Mouse (Mus musculus) midbrain, embryonic 11.5 days (tissue): ENCODE results near the gene Dapk3. TPM values are rescaled to one million over a fixed set of nuclear protein-coding genes. Genes with fewer than 3 reads are reported as not detected.

ENCODE experiments used
- ATAC-seq: fragments of 200-750 bp; cut with Nextera tagmentation; 2 replicates; pipeline ENCODE4 v1.8.0; 2017; ENCODE audit warnings: moderate TSS enrichment, moderate library complexity; ENCODE audit not compliant: low FRiP score
- DNase-seq: peaks from one replicate; pipeline ENCODE4 v3.0.0; 2015; ENCODE audit warnings: low spot score; ENCODE audit errors: missing footprints
- H3K27ac ChIP-seq: fragments of 300-500 bp; sonication (generic); 2 replicates; pipeline ENCODE4 v1.5.1; 2014; ENCODE audit warnings: low read depth, low read length
- H3K27me3 ChIP-seq: fragments of 300-500 bp; sonication (generic); 2 replicates; pipeline ENCODE4 v1.6.1; 2014; ENCODE audit warnings: mild to moderate bottlenecking, low read length, moderate library complexity, mixed read lengths; ENCODE audit not compliant: control insufficient read depth, insufficient read depth
- H3K36me3 ChIP-seq: fragments of 300-500 bp; sonication (generic); 2 replicates; pipeline ENCODE4 v1.6.1; 2014; ENCODE audit warnings: mild to moderate bottlenecking, low read length, moderate library complexity, mixed read lengths; ENCODE audit not compliant: control insufficient read depth, insufficient read depth
- H3K4me1 ChIP-seq: fragments of 300-500 bp; sonication (generic); 2 replicates; pipeline ENCODE4 v1.6.1; 2014; ENCODE audit warnings: low read length; ENCODE audit not compliant: control insufficient read depth, insufficient read depth
- H3K4me2 ChIP-seq: fragments of 300-500 bp; sonication (generic); 2 replicates; pipeline ENCODE4 v1.6.1; 2014; ENCODE audit warnings: mild to moderate bottlenecking, moderate library complexity
- H3K4me3 ChIP-seq: fragments of 300-500 bp; sonication (generic); 2 replicates; pipeline ENCODE4 v1.5.1; 2014; ENCODE audit warnings: low read depth, low read length
- H3K9ac ChIP-seq: fragments of 300-500 bp; sonication (generic); 2 replicates; pipeline ENCODE4 v1.6.1; 2014; ENCODE audit warnings: low read length
- H3K9me3 ChIP-seq: fragments of 300-500 bp; sonication (generic); 2 replicates; pipeline ENCODE4 v1.6.1; 2016; ENCODE audit warnings: low read length; ENCODE audit not compliant: control insufficient read depth
- WGBS: fragments of 180-500 bp; shearing (Covaris S2); extraction: QIAGEN DNeasy Blood & Tissue Kit; methylation state at CpG from one replicate; pipeline ENCODE4 v1.1.7; 2014; 5-methylcytosine and 5-hydroxymethylcytosine counted together
- polyA plus RNA-seq: library from polyadenylated mRNA; unstranded; fragments of >200 nt; fragmentation: Nextera tagmentation; extraction: Ambion mirVana; gene quantifications from 2 replicates; pipeline ENCODE4 v1.2.1, GENCODE M21; 2014

Dapk3 gene
- polyA plus RNA-seq, 1 experiment from 2014 or later: 50.6 TPM

DNA sequence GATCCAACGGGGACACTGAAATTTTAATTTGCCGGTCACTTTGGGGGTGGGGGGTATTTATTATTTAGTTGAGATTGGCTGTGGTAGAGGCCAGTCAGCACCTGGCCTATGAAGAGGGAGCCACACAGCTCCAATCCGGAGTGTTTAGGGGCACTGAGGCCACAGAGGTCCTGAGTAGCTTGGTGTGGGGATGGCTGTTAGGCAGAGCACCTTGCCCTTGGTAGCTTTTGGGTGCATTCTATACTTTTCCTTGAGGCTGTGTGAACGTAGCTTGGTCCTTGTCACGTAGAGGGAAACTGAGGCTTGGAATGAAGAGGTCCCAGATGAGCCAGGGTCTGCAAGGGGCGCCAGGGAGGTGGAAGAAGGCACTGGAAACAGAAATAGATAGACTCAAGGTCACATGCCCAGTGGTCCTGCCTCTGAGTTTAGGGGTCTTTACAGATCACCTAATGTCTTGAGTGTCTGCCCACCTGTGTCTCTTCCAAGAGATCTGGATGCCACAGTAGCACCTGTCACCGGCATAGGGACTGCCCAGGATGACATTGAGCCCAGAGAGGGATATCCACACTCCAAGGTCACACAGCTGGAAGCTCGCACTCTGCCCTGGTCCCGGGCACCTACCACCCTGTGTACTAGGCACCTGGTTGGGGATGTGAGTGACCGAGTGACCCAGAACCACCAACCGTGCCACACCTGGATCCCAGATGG lies 43.8 kb upstream of the Dapk3 start:
- 0 out of 2 replicates have a peak overlapping the region, but pooled peaks have one; percentile 3 for H3K27ac ChIP-seq
- H3K36me3 ChIP-seq: peaks cover 6% of the 10 kb centered on the region
- no peaks in the 10 kb centered on the region for H3K9me3 ChIP-seq
- H3K4me3 ChIP-seq: peak overlapping the region; percentile 78
- peak overlapping the region; percentile 89 for H3K9ac ChIP-seq
- ATAC-seq: no peak
- peaks cover 21% of the 10 kb centered on the region for H3K27me3 ChIP-seq
- no peak for DNase-seq
- 59% methylated on average over 11 of the region's 11 CpGs for WGBS
- H3K4me2 ChIP-seq: peak overlapping the region; percentile 79
- H3K4me1 ChIP-seq: peaks cover 42% of the 10 kb centered on the region

DNA sequence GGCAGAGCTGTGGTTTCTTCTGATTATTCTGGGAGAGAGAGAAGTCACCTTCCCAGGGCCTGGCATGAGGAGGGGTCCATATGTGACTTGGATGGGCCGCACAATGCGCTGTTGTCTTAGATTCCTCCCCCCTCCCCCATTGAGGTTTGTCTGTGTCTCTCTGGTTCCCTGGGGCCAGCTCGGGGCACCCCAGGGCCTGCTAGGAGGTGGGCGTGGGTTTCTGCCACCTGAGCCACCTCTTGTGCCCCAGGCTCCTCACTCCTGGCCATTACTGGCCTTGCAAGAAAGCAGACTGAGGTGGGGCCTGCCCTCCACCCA lies 43.3 kb upstream of the Dapk3 start:
- H3K36me3 ChIP-seq: peaks cover 11% of the 10 kb centered on the region
- ATAC-seq (no peak), DNase-seq (no peak)
- peak overlapping the region; percentile 78; the same call in 1 of the 2 replicates for H3K4me3 ChIP-seq
- no peak overlapping the region for H3K27ac ChIP-seq
- peak overlapping the region; percentile 25; the same call in 1 of the 2 replicates for H3K9ac ChIP-seq
- H3K4me2 ChIP-seq: peak overlapping the region; percentile 79
- peaks cover 42% of the 10 kb centered on the region for H3K4me1 ChIP-seq
- peaks cover 16% of the 10 kb centered on the region for H3K27me3 ChIP-seq
- no peaks in the 10 kb centered on the region for H3K9me3 ChIP-seq
- 69% methylated on average over 4 of the region's 4 CpGs for WGBS

DNA sequence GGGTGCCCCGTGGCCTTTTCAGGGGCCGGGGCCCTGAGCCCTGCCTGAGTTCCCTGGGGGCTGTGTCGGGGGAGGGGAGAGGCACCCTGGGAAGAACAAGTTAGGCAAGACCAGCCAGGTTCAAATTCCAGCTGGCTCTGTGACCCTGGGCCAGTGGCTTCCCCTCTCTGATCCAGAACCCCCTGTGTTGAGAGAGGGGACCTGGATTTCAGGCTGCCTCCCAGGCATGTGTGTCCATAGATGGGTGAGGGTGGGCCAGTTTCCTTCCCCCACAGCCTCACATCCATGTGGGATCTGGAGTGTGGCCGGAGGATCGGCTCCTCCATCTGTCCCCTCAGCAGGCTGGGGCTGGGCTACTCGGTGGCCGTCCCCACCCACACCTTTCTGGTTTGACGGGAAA lies 42.8 kb upstream of the Dapk3 start:
- H3K9ac ChIP-seq: peak overlapping the region; percentile 25; the same call in 1 of the 2 replicates
- ATAC-seq (no peak), DNase-seq (no peak)
- H3K27ac ChIP-seq: no peak overlapping the region
- H3K36me3 ChIP-seq: peaks cover 16% of the 10 kb centered on the region
- no peak overlapping the region for H3K4me3 ChIP-seq
- H3K4me1 ChIP-seq: peaks cover 42% of the 10 kb centered on the region
- WGBS: 61% methylated on average over 8 of the region's 8 CpGs
- no peak overlapping the region; the same call in 1 of the 2 replicates for H3K4me2 ChIP-seq
- peaks cover 11% of the 10 kb centered on the region for H3K27me3 ChIP-seq
- no peaks in the 10 kb centered on the region for H3K9me3 ChIP-seq

DNA sequence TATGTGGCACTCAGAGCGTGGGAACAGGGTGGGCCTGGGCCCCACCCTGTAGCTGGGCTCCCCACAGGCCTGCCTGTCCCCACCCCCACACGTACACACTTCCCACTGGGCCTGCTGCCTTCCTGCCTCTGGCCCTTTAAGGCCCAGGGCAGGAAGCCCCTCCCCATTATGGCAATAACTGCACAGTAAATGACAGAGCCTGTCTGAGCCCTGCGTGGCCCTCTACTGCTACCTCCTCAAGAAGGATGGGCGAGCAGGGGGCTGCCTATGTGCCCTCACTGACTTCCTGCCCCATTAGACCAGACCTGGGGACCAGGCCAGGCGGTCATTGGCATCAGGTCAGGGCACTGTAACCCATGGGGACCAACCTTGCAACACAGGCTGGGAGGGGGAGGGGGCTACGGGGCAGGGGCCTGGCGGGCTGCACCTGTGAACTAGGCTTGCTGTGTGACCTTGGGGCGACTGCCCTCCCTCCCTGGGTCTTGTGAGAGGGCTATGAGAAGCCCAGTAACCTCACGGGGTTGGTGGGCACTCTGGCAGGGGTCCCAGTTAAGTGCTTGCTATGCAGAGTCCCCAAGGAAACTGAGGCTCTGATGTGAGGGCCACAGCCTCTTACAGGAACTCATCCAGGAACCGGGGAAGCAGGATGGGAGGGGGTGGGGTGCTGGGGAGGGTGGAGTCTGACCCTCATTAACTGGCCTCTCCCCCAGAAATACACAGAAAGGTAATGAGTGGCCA lies 41.9 kb upstream of the Dapk3 start:
- no peak overlapping the region for H3K4me2 ChIP-seq
- H3K36me3 ChIP-seq: peaks cover 21% of the 10 kb centered on the region
- peak overlapping the region; percentile 24 for H3K9ac ChIP-seq
- H3K27me3 ChIP-seq: peaks cover 2% of the 10 kb centered on the region
- 73% methylated on average over 10 of the region's 10 CpGs for WGBS
- no peaks in the 10 kb centered on the region for H3K9me3 ChIP-seq
- H3K27ac ChIP-seq: no peak overlapping the region
- peaks cover 34% of the 10 kb centered on the region for H3K4me1 ChIP-seq
- ATAC-seq (no peak), DNase-seq (no peak)
- H3K4me3 ChIP-seq: no peak overlapping the region

DNA sequence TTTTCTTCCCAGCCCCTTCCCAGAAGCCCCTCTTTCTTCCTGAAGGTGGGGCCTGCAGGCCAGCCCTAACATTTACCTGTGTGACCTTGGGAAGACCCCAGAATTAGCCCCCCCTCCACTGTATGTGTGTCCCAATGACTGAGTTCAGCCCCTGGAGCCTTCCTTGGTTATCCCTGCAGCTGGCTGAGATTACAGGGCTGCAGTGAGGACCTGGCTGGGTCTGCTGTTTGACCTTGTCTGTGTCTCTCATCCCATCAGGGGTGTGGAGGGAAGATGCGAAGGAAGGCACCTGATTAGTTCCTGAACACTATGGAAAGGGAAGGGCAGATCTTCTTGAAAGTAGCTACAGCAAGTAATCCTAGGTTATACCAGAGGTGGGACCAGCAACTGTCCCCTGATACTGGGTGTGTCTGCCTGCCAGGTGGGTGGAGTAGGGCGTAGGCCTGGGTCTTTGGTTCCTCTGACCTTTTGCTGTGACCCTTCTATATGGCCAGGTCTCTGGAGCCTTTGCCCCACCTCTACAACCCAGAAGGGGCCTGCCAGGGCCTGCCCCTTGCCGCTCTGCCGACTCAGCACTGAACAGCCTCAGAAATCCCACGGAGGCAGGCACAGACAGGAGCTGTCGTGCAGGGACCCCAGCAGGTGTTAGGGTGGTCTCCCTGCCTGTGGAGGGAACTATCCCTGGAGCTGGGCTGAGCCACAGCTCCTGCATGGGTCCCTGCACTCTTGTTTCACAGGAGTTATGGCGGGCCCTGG lies 41.2 kb upstream of the Dapk3 start:
- H3K4me3 ChIP-seq: no peak overlapping the region
- 87% methylated on average over 7 of the region's 7 CpGs for WGBS
- H3K4me1 ChIP-seq: peaks cover 32% of the 10 kb centered on the region
- no peak overlapping the region for H3K27ac ChIP-seq
- no peak overlapping the region for H3K4me2 ChIP-seq
- ATAC-seq (no peak), DNase-seq (no peak)
- H3K9ac ChIP-seq: no peak overlapping the region
- peaks cover 24% of the 10 kb centered on the region for H3K36me3 ChIP-seq
- H3K9me3 ChIP-seq: no peaks in the 10 kb centered on the region
- no peaks in the 10 kb centered on the region for H3K27me3 ChIP-seq

DNA sequence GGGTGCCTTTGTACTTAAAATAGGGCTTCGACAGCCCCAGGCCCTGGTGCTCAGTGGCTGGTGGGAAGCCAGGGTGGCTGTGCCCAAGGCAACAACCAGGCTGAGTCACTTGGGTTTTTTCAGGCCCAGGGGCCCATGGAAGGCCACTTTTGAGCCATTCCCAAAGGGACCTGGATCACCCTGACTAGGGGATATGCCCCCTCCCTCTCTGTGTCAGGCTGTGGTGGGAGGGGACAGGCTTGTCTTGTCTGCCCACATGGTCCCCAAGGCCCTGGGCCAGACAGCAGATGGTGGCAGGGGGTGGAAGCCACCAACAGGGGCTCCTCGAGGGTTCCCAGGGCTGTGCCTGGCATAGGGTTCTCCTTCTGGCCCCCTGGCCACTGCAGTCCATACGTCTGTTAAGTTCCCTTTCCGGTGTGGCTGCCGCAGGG lies 40.2 kb upstream of the Dapk3 start:
- WGBS: 82% methylated on average over 5 of the region's 5 CpGs
- H3K27me3 ChIP-seq: no peaks in the 10 kb centered on the region
- no peak overlapping the region; the same call in 1 of the 2 replicates for H3K9ac ChIP-seq
- no peak for DNase-seq
- peaks cover 32% of the 10 kb centered on the region for H3K4me1 ChIP-seq
- no peak overlapping the region for H3K4me3 ChIP-seq
- no peak for ATAC-seq
- H3K4me2 ChIP-seq: no peak overlapping the region
- H3K9me3 ChIP-seq: no peaks in the 10 kb centered on the region
- no peak overlapping the region for H3K27ac ChIP-seq
- peaks cover 26% of the 10 kb centered on the region for H3K36me3 ChIP-seq

DNA sequence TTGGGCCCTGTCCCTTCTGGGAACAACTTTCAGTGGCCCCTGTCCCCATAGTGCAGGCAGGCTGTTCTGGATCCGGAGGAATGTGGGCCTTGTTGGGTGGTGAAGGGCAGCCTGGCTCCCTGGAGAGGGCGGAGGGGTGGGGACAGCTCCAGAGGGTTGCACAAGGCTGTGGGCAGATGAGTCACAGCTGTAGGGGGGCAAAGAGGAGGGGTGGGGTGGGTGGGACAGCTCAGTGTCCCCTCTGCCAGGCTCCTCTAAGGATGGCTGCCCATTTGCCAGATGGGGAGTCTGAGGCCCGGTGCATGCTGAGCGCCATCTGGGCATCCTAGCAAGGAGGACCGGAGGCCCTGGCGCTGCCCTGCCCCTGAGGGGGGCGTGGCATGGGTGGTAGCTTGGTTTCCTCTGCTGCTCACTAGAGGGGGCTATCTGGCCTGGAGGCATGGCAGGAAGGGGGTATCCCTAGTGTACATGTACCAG lies 39.6 kb upstream of the Dapk3 start:
- Histone ChIP-seq H3K9me3 (no peaks in the 10 kb centered on the region), H3K36me3 (peaks cover 32% of the 10 kb centered on the region), H3K27ac (no peak overlapping the region), H3K4me1 (peaks cover 31% of the 10 kb centered on the region), H3K27me3 (no peaks in the 10 kb centered on the region), H3K9ac (no peak overlapping the region), H3K4me2 (no peak overlapping the region), H3K4me3 (no peak overlapping the region)
- WGBS: 94% methylated on average over 7 of the region's 7 CpGs
- no peak for ATAC-seq
- no peak for DNase-seq

DNA sequence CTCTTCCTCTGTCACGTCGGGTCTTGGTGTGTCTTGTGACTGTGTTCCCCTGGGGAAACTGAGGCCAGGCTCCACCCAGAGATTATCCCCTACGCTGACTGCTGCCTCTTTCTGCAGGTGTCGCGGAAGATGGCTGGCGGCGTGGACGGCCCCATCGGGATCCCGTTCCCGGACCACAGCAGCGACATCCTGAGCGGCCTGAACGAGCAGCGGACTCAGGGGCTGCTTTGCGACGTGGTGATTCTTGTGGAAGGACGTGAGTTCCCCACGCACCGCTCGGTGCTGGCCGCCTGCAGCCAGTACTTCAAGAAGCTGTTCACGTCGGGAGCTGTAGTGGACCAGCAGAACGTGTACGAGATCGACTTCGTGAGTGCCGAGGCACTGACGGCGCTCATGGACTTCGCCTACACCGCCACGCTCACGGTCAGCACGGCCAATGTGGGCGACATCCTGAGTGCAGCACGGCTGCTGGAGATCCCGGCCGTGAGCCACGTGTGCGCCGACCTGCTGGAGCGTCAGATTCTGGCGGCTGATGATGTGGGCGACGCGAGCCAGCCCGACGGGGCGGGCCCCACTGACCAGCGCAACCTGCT lies 38.9 kb upstream of the Dapk3 start:
- no peaks in the 10 kb centered on the region for H3K9me3 ChIP-seq
- no peak overlapping the region for H3K9ac ChIP-seq
- peaks cover 24% of the 10 kb centered on the region for H3K4me1 ChIP-seq
- WGBS: 96% methylated on average over 52 of the region's 52 CpGs
- H3K4me3 ChIP-seq: no peak overlapping the region
- no peak for DNase-seq
- no peak overlapping the region for H3K4me2 ChIP-seq
- peaks cover 38% of the 10 kb centered on the region for H3K36me3 ChIP-seq
- ATAC-seq: no peak
- no peak overlapping the region for H3K27ac ChIP-seq
- H3K27me3 ChIP-seq: no peaks in the 10 kb centered on the region
